Mouse (Mus musculus) neural tube, embryonic 14.5 days (tissue): Measurements from ENCODE around the gene Mrpl48. TPM values are rescaled to one million over a fixed set of nuclear protein-coding genes. Genes with fewer than 3 reads are reported as not detected.

ENCODE experiments used
- ATAC-seq: fragments of 200-750 bp; cut with Nextera tagmentation; 2 replicates; pipeline ENCODE4 v1.8.0; 2017; ENCODE audit warnings: low read depth, mild to moderate bottlenecking, moderate TSS enrichment, moderate library complexity
- H3K27ac ChIP-seq: fragments of 300-500 bp; sonication (generic); 2 replicates; pipeline ENCODE4 v1.5.1; 2014; ENCODE audit warnings: low read depth, mild to moderate bottlenecking, control low read depth, low read length, moderate library complexity, mixed read lengths
- H3K27me3 ChIP-seq: fragments of 300-500 bp; sonication (generic); 2 replicates; pipeline ENCODE4 v1.6.1; 2014; ENCODE audit warnings: low read length; ENCODE audit not compliant: control insufficient read depth, insufficient read depth
- H3K36me3 ChIP-seq: fragments of 300-500 bp; sonication (generic); 2 replicates; pipeline ENCODE4 v1.6.1; 2014; ENCODE audit warnings: low read length, mixed read lengths; ENCODE audit not compliant: control insufficient read depth, insufficient read depth
- H3K4me1 ChIP-seq: fragments of 300-500 bp; sonication (generic); 2 replicates; pipeline ENCODE4 v1.6.1; 2014; ENCODE audit warnings: low read length; ENCODE audit not compliant: control insufficient read depth, insufficient read depth
- H3K4me2 ChIP-seq: fragments of 300-500 bp; sonication (generic); 2 replicates; pipeline ENCODE4 v1.6.1; 2014; ENCODE audit warnings: mild to moderate bottlenecking, low read depth, low read length, control low read depth
- H3K4me3 ChIP-seq: fragments of 300-500 bp; sonication (generic); 2 replicates; pipeline ENCODE4 v1.5.1; 2014; ENCODE audit warnings: low read depth, low read length, control low read depth, mixed read lengths
- H3K9ac ChIP-seq: fragments of 300-500 bp; sonication (generic); replicated peaks from 2 replicates; pipeline ENCODE4 v1.6.1; 2014; ENCODE audit warnings: low read depth, mild to moderate bottlenecking, control low read depth, low read length, mixed read lengths
- H3K9me3 ChIP-seq: fragments of 300-500 bp; sonication (generic); 2 replicates; pipeline ENCODE4 v1.6.1; 2016; ENCODE audit warnings: low read length; ENCODE audit not compliant: control insufficient read depth
- WGBS: fragments of 180-500 bp; shearing (Covaris S2); extraction: QIAGEN DNeasy Blood & Tissue Kit; methylation state at CpG from one replicate; pipeline ENCODE4 v1.1.7; 2014; 5-methylcytosine and 5-hydroxymethylcytosine counted together
- polyA plus RNA-seq: library from polyadenylated mRNA; unstranded; fragments of >200 nt; fragmentation: Nextera tagmentation; extraction: Ambion mirVana; gene quantifications from 2 replicates; pipeline ENCODE4 v1.2.1, GENCODE M21; 2014

Mrpl48 gene
- polyA plus RNA-seq, 1 experiment from 2014 or later = 88.7 TPM

DNA sequence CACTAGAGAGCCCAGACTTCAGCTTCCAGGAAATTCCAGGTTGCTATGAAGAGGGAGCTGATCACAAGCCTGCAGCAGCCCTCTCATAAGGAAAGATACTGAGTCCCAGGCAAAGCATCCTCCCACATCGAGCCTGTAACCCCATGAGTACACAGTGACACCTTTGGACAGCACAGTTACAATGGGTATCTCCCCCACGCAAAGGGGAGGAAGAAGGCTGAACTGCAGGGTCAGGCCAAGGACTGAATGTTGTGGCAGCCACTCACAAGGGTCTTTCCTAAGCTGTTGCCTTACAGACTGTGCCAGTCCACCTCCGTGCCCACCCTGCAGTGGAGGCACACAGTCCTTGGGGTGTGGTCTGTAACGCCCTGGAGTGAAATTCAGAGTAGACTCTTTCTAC lies 101.6 kb downstream of the Mrpl48 start:
- H3K4me3 ChIP-seq = no peak overlapping the region
- H3K27ac ChIP-seq = no peak overlapping the region
- no peaks in the 10 kb centered on the region for H3K36me3 ChIP-seq
- WGBS = 73% methylated on average over 4 of the region's 4 CpGs
- no peak for ATAC-seq
- no peaks in the 10 kb centered on the region for H3K9me3 ChIP-seq
- H3K4me1 ChIP-seq = no peaks in the 10 kb centered on the region
- H3K27me3 ChIP-seq = no peaks in the 10 kb centered on the region
- no peak overlapping the region for H3K4me2 ChIP-seq
- H3K9ac ChIP-seq = no peak overlapping the region

DNA sequence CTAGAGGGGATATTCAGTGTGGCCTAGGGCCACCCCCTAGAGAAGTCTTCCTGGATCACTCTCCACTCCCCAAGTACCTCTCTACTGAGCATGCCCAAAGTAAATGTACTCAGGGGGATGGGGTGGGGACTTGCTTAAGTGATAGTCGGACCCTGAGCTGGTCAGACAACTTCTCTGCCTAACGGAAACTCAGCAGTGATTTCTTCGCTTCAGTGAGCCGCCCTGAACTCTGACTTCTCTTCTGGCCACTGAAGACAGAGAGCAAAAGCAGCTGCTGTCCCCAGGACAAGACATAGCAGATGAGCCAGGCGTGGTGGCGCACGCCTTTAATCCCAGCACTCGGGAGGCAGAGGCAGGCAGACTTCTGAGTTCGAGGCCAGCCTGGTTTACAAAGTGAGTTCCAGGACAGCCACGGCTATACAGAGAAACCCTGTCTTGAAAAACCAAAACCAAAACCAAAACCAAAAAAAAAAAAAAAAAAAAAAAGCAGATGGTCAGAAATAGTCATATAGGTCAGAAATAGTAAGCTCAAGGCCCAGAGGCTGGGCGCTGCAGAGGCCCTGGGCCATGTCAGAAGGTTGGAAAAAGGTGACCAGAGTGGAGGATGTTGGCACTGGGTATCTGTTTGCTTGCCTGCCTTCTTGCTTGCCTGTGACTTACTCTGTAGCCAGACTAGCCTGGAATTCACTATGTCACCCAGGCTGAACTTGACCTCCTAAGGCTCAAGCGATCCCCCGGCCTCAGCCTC lies 103.2 kb downstream of the Mrpl48 start:
- Histone ChIP-seq H3K9me3 (no peaks in the 10 kb centered on the region), H3K4me2 (no peak overlapping the region), H3K36me3 (no peaks in the 10 kb centered on the region), H3K9ac (no peak overlapping the region), H3K27me3 (no peaks in the 10 kb centered on the region), H3K4me3 (no peak overlapping the region), H3K27ac (no peak overlapping the region), H3K4me1 (no peaks in the 10 kb centered on the region)
- no peak for ATAC-seq
- 88% methylated on average over 13 of the region's 13 CpGs for WGBS

DNA sequence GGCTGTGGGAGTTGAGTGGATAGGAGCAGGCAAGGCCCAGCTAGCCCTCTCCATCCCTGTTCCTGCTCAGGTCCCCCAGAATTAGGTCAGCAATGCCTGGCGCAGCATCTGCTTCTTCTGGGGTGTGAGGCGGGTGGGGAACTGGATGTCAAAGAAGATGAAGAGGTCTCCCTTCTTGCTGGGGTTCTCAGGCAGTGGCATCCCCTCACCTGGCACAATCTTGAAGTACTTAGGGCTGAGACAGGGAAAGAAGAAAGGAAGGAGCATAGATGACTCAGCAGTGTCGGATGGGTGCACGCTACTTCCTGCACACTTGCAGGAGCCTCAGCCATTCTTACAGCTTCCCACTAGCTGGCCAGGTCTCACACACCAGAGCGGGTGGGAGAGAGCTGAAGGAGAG lies 105.0 kb downstream of the Mrpl48 start:
- WGBS = 84% methylated on average over 5 of the region's 5 CpGs
- no peaks in the 10 kb centered on the region for H3K27me3 ChIP-seq
- no peak overlapping the region for H3K9ac ChIP-seq
- H3K4me2 ChIP-seq = no peak overlapping the region
- ATAC-seq = no peak
- H3K4me3 ChIP-seq = no peak overlapping the region
- H3K9me3 ChIP-seq = no peaks in the 10 kb centered on the region
- H3K27ac ChIP-seq = no peak overlapping the region
- H3K4me1 ChIP-seq = no peaks in the 10 kb centered on the region
- H3K36me3 ChIP-seq = 0 out of 2 replicates have a peak, but pooled peaks cover 2% of the 10 kb centered on the region

DNA sequence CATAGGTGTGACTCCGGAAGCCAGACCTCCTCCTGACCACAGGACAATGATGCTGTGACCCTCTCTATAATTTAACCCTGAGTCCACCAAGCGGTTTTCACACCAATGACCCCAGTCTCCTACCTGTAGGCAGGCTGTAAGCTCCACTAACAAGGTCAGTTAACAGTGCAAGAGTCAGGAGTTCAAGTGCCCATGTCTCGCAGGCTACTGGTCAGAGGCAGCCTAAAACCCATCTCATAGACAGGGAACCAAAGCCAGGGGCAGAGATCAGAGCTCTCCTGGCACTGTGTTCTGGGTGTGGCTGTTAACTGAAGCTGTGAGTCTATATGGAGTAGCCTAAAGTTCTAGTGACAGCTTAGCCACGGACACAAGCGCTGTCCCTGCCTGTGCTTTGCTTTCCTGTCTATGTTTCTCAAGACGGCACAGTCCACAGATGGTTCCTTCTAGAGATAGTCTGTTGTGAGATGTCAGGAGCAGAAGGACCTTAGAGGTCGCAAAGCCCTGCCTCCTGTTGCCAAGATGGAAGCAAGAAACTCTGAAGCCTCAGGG lies 105.7 kb downstream of the Mrpl48 start:
- Histone ChIP-seq H3K27ac (no peak overlapping the region), H3K27me3 (no peaks in the 10 kb centered on the region), H3K9me3 (no peaks in the 10 kb centered on the region), H3K9ac (no peak overlapping the region), H3K4me1 (no peaks in the 10 kb centered on the region), H3K4me3 (no peak overlapping the region), H3K4me2 (no peak overlapping the region), H3K36me3 (0 out of 2 replicates have a peak, but pooled peaks cover 2% of the 10 kb centered on the region)
- 83% methylated on average over 7 of the region's 7 CpGs for WGBS
- ATAC-seq = no peak

DNA sequence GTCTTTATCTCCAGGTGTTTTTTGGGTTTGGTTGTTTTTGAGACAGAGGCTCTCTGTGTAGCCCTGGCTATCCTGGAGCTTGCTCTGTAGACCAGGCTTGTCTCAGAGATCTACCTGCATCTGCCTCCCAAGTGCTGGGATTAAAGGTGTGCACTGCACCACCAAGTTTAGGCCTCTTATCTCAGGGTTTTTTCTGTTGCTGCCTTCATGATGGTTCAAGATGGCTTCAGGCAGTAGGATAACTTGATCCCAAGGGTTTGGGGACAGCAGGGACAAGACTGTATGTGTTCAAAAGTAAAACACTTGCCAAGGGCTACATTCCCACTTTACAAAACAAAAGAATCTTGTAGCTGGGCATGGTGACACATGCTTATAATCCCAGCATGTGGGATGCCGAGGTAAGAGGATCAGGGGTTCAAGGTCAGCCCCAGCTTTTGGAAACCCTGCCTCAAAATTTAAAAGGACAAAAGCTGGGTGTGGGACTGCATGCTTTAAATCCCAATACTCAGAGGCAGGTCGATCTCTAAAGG lies 106.2 kb downstream of the Mrpl48 start:
- no peak overlapping the region for H3K4me2 ChIP-seq
- H3K4me3 ChIP-seq = no peak overlapping the region
- H3K27ac ChIP-seq = no peak overlapping the region
- whole genome bisulfite sequencing = 62% methylated on average over 2 of the region's 2 CpGs
- no peaks in the 10 kb centered on the region for H3K9me3 ChIP-seq
- no peak for ATAC-seq
- no peak overlapping the region for H3K9ac ChIP-seq
- 0 out of 2 replicates have a peak, but pooled peaks cover 2% of the 10 kb centered on the region for H3K36me3 ChIP-seq
- H3K4me1 ChIP-seq = no peaks in the 10 kb centered on the region
- no peaks in the 10 kb centered on the region for H3K27me3 ChIP-seq

DNA sequence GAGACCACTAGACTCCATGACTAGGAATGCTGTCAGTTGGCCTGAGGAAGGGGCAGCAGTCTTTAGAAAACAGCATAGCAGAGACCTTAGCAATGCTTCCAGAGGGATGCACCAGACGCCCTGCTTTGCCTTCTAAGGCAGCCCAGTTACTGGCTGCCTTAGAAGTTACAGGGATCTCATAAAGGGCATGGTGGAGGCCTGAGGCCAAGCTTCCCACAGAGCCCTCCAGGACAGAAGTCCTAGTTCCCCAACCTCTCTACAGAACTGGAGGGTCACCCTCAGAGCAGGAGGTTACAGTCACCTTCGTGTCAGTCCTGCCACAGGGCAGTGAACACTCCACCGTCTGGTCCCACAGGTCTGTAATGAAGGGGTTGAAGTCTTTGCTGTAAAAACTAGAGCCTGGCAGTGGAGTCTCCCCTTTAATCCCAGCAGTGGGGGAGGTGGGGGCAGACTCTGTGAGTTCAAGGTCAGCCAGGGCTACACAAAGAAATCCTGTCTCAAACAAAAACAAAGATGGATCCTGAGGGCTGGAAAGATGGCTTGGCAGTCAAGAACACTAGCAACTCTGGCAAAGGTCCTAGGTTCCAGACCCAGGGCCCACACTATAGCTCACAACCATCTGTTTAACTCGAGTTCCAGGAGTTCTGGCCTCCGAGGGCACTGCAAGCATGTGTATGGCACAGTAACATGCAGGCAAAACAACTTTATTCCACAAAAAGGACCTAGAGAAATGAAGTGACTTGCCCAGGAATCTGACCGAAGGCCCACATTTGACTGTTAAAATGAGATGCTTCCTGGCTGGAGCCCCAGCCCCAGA lies 106.9 kb downstream of the Mrpl48 start:
- WGBS = 78% methylated on average over 6 of the region's 6 CpGs
- Histone ChIP-seq H3K27ac (no peak overlapping the region), H3K27me3 (no peaks in the 10 kb centered on the region), H3K4me2 (no peak overlapping the region), H3K9me3 (no peaks in the 10 kb centered on the region), H3K36me3 (0 out of 2 replicates have a peak, but pooled peaks cover 2% of the 10 kb centered on the region), H3K4me1 (no peaks in the 10 kb centered on the region), H3K4me3 (no peak overlapping the region), H3K9ac (no peak overlapping the region)
- ATAC-seq = no peak

DNA sequence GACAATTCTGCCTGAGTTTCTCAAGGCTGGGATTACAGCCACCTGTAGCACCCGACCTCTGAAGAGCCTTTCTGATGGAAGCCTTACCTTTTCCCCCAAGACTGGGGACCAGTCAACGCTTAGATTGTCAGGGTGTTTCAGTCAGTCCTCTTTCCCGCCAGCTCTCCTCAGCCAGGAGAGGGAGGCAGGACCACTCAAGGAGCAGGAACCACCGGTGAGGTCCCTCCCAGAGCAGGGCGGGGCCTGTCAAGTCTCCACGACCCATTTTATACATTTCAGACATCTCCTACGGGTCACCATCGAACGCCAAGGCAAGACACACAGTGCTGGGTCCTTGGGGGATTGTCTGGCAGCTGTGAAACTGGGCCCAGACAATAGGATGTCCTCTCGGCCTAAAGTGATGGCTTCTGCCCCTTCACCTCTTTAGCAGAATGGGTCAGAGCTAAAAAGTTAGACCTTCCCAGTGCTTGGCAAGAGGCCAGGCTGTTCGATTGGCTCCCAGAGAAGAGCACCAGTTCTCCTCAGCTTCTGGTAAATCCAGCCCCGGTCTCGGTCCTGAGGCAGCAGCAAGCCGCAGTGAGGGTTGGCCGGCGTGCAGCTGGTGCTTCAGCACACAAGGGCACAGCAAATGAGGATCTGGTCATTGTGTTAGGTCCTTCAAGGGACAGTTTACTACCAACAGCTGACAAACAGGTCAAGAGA lies 107.7 kb downstream of the Mrpl48 start:
- Histone ChIP-seq H3K4me1 (peaks cover 4% of the 10 kb centered on the region), H3K27ac (no peak overlapping the region), H3K27me3 (no peaks in the 10 kb centered on the region), H3K4me2 (no peak overlapping the region), H3K9me3 (no peaks in the 10 kb centered on the region), H3K4me3 (no peak overlapping the region), H3K9ac (no peak overlapping the region), H3K36me3 (0 out of 2 replicates have a peak, but pooled peaks cover 2% of the 10 kb centered on the region)
- no peak for ATAC-seq
- WGBS = 69% methylated on average over 16 of the region's 16 CpGs

DNA sequence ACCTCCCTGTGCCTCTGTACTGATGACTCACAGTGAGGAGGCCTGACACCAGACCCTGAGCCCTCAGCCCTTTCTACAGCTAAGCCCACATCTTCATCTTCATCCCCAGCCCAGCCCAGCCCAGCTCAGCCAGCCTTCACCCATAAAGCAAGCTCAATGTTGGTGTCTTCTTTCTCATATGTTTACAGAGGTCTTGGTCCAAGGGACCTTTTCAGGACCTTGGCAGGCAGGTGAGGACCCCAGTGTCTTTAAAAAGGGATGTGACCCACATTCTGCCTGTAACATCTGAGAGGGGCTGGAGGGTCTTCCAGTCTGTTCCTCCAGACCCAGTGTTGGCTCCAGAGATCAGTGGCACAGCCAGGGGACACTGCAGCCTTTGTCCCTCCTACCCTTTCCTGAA lies 108.6 kb downstream of the Mrpl48 start:
- 0 out of 2 replicates have a peak, but pooled peaks cover 2% of the 10 kb centered on the region for H3K36me3 ChIP-seq
- no peaks in the 10 kb centered on the region for H3K27me3 ChIP-seq
- H3K27ac ChIP-seq = no peak overlapping the region
- ATAC-seq = no peak
- no peak overlapping the region for H3K4me3 ChIP-seq
- H3K9me3 ChIP-seq = no peaks in the 10 kb centered on the region
- H3K9ac ChIP-seq = no peak overlapping the region
- H3K4me2 ChIP-seq = no peak overlapping the region
- H3K4me1 ChIP-seq = peaks cover 9% of the 10 kb centered on the region
